Mouse (Mus musculus) thymus, postnatal 10 days (tissue): ENCODE results near the gene Tmem214.

Source experiments
- DNase-seq, 2 experiments: peaks; one replicate each; pipeline ENCODE4 v3.0.0; 2021; ENCODE audit warnings: low spot score in 2 of 2

The Tmem214 gene

DNA sequence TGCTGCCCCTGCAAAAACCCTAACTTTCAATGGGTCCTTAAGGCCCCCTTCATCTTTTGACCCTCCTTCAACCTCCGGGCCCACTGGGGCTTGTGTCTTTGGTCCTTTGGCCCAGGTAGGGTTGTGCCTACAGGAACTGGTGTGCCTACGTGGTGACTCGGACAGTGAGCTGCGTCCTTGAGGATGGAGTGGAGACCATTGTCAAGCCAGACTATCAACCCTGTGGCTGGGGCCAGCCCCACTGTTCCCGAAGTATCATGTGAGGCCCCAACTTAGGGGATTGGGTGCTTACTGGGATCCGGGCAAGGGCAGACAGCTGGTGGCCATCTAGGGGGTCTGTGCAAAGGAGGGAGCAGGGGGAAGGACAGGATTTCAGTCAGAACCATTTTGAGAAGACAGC, 47.0 kb downstream of the Tmem214 start:
- no peak for DNase-seq

DNA sequence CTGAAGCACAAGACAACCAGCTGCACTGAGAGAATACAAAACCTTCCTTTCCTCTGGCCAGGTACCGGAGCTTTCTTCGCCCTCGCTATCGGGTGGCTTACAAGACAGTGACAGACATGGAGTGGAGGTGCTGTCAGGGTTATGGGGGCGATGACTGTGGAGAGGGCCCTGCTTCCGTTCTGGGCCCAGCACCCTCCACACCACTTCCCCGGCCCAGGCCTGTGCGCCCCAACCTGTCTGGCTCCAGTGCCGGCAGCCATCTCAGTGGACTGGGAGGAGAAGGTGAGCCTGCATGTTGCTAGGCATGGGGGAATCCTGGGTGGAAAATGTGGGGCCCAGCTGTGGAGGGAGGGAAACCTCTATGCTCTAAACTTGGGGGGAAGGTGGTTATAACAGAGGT, 47.6 kb downstream of the Tmem214 start:
- DNase-seq: peak; percentile 52 to 55

DNA sequence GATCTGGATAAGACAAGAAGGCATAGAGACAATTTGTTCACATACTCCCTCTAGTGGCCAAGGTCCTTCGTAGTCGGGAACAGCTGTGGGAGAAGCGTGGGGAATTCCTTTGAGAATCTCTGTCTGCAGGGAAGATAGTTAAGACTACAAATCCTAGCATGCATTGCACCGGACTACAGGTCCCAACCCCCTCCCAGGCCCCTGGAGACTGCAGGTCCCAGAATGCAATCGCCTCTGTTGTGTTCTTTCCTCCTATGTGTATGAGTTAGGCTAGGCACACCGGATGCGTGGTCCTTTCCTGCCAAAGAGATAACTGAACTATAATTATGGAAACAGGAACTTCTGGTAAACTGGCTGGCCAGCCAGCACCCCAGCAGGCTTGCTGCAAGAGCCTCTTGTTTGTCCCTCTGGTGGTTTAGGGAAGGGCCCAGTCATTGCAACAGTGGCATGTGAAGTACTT, 48.2 kb downstream of the Tmem214 start:
- DNase-seq: peak; percentile 70 to 78

DNA sequence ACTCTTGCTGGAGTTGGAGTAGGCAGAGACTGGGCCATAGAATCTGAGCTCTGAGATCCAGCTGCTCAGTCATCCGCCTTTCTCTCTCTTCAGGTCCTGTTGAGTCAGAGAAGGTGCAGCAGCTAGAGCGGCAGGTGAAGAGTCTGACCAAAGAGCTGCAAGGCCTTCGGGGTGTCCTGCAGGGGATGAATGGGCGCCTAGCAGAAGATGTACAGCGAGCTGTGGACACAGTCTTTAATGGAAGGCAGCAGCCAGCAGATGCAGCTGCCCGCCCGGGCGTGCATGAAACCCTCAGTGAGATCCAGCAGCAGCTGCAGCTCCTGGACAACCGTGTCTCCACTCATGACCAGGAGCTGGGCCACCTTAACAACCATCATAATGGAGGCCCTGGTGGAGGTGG, 49.0 kb downstream of the Tmem214 start:
- no peak for DNase-seq

DNA sequence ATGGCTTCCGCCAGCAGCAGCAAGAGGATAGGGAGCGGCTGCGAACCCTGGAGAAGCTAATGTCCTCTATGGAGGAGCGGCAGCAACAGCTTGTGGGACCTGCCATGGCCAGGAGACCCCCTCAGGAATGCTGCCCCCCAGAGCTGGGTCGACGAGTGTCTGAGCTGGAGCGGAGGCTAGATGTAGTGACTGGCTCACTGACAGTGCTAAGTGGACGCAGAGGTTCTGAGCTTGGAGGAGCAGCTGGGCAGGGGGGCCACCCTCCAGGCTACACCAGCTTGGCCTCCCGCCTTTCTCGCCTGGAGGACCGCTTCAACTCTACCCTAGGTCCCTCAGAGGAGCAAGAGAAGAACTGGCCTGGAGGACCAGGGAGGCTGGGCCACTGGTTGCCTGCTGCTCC, 49.5 kb downstream of the Tmem214 start:
- DNase-seq: no peak

DNA sequence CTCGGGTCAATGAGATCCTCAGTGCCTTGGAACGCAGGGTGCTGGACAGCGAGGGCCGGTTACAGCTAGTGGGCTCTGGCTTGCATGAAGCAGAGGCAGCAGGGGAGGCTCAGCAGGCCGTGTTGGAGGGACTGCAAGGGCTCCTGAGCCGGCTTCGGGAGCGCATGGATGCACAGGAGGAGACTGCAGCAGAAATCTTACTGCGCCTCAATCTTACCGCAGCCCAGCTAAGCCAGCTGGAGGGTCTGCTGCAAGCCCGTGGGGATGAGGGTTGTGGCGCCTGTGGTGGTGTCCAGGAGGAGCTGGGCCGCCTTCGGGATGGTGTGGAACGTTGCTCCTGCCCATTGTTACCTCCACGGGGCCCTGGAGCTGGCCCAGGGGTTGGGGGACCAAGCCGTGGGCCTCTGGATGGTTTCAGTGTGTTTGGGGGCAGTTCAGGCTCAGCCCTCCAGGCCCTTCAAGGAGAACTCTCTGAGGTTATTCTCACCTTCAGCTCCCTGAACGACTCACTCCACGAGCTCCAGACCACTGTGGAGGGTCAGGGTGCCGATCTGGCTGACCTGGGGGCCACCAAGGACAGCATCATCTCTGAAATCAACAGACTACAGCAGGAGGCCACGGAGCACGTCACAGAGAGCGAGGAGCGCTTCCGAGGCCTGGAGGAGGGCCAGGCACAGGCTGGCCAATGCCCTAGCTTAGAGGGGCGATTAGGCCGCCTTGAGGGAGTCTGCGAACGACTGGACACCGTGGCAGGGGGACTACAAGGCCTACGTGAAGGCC, 50.3 kb downstream of the Tmem214 start:
- DNase-seq: no peak

DNA sequence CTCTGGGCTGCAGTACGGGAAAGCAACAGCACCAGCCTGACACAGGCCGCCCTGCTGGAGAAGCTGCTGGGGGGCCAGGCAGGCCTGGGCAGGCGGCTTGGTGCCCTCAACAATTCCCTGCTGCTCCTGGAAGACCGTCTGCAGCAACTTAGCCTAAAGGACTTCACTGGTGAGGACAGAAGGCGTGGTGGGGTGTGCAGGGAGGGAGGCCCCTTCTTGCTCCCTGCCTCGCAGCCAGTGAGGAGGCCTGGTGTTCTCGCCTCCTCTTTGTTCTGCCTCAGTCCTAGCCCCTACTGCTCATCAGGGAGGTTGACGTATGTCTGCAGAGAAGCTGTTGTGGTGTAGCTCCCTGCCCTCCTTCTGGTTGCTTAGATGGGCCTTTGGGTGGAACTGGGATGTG, 50.9 kb downstream of the Tmem214 start:
- no peak for DNase-seq

DNA sequence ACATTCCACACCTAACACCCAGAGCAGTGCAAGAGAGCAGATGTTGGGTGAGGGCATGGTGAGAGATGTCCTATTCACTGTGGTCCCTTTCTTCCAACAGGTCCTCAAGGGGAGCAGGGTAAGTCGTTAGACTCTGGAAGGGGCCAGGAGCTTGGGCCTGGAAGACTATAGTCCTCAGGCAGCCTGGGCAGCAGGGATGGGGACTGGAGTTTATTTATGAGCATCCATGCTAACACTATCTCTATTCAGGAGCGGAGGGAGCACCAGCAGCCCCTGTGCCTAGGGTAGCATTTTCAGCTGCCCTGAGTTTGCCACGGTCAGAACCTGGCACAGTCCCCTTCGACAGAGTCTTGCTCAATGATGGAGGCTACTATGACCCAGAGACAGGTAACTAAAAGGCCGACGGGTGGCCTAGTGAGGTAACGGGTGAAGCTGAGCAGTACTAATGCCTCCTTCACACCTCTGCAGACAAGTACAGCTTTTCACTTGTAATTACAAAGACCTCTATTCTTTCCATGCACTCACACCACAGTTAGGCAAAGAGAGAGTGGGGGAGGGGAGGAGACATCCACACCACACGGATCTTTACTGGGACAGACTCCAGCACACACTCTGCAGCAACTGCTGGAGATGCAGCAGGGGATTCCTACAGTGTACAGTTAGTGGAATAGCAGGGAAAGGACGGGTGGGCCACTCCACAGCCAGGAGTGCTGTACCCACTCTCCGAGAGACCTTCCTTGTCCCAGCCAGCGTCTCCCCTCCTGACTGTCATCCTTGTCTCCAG, 52.2 kb downstream of the Tmem214 start:
- DNase-seq: no peak

DNA sequence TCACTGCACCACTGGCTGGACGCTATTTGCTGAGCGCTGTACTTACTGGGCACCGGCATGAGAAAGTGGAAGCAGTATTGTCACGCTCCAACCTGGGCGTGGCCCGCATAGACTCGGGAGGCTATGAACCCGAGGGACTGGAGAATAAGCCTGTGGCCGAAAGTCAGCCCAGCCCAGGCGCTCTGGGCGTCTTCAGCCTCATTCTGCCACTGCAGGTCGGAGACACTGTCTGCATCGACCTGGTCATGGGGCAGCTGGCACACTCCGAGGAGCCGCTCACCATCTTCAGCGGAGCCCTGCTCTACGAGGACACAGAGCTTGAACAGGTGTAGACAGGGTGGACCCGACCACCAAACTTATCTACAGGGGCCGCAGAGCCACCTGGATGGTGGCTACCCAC, 52.8 kb downstream of the Tmem214 start:
- no peak for DNase-seq

DNA sequence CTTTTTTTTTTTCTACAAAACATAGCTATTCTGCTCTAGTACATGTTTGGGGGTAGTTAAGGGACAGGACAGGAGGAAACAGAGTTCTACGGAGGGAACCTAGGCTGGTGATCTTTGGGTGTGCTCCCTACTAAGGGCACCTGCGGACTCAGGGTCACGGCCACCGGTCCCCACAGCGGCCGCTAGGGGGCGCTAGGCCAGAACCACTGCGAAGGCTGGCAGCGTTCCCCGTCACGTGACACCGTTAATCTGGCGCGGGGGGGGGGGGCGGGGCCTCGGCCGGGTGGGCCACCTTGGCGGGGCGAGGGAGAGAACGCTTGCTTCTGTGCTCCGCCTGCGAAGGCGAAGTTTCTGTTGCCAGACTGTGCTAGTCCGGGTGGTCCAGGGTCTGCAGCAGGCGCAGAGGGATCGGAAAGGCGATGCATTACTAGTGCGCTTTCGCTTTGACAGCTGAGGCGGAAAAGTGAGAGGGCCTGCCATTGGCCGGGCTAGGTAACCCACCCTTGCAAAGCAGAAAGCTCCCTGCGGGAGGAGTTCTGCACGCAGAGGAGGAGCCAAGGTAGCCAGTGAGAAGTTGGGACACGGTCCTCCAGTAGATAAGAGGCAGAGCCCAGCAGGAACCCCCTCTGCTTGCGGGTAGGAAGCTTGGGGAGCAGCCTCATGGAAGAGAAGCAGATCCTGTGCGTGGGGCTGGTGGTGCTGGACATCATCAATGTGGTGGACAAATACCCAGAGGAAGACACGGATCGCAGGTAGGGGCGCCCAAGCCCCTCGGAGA, 53.6 kb downstream of the Tmem214 start, which contains the start of gene Khk:
Gene Khk (plus strand): TSS at position 176 of the 778 bp plus-strand sequence.
- DNase-seq: peak; percentile 88 to 98

DNA sequence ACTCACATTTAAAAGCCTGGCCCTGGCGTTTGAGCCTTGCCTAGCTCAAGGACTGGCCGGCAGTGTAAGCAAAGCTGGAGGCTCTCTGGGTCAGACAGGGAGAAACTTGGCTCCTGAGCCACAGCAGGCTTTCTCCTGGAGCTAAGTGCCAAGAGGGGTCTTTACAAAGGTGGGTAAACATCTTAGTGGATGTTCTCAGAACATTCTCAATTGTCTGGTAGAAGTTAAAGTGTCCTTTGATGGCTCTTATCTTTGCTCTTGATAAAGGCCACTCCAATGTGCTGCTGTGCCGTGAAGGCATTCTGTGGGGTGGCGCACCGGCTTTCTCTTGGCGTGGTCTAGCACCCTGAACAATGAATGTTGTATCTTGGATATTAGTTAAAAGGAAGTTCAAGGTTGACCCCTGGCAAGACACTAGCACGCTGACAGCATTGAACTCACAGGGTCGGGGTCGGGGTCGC, 54.8 kb downstream of the Tmem214 start:
- no peak for DNase-seq

DNA sequence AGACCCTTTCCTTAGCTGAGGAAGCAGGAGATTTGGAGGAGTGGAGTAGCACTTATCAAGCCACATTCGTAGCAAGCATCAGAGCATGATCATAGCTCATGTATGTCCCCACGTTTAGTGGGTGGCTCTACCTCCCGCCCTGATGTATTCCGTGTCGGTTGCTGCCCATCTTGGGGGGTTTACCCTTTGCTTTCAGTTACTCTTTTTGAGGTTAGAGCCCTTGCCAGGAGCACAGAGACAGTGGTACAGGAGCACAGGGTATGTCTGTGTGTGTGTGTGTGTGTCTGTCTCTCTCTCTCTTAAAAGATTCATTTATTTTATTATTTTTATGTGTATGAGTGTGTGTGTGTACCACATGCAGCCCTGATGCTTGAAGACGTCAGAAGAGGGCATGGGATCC, 55.3 kb downstream of the Tmem214 start:
- no peak for DNase-seq

DNA sequence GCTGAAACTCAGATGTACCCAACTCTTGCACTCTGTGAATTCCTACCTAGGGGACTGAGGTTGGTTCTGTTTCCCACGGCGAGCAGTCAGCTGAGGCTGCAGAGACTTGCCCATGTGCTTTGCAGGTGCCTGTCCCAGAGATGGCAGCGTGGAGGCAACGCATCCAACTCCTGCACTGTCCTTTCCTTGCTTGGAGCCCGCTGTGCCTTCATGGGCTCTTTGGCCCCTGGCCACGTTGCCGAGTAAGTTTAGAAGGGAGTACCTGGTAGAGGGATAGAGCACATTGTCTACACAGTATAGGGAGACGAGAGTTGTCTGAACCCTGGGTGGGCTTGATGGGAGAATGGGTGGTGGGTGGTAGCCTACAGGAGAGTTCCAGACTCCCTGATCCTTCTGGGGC, 56.8 kb downstream of the Tmem214 start:
- DNase-seq: no peak

DNA sequence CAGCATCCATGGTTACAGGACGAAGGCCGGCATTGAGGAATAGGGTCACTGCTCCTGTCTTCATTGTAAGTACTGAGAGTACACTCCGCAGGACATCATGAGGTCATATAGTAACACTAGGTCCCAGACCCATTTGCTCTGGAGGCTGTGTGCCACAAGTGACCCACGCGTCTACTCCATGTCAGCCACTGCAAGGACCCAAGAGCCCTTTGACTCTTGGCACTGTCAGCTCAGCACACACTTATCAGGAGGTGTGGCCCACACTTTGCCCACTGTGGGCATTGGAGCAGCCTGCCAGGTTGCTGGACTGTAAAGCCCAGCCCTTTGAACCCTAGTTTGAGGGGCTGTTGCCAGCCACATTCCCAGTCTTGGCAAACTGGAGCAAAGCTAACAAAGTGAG, 57.4 kb downstream of the Tmem214 start:
- DNase-seq: no peak

DNA sequence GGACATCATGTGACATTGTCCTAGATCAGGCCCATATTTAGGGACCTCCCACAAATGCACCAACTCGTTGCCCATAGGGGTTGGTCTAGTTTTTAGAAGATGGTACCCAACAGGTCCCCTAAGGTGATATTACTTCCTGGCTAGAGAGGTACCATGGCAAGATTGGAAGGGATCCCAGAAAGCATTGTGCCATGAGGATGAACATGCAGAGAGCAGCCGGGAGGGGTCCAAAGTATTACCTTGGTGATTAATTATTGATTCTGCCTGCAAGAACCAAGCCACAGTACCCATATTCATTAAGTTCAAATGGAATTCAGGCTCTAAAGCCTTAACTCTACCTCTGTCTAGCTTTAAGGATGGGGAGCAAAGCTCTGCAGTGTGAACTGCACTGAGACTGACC, 58.3 kb downstream of the Tmem214 start:
- DNase-seq: no peak

DNA sequence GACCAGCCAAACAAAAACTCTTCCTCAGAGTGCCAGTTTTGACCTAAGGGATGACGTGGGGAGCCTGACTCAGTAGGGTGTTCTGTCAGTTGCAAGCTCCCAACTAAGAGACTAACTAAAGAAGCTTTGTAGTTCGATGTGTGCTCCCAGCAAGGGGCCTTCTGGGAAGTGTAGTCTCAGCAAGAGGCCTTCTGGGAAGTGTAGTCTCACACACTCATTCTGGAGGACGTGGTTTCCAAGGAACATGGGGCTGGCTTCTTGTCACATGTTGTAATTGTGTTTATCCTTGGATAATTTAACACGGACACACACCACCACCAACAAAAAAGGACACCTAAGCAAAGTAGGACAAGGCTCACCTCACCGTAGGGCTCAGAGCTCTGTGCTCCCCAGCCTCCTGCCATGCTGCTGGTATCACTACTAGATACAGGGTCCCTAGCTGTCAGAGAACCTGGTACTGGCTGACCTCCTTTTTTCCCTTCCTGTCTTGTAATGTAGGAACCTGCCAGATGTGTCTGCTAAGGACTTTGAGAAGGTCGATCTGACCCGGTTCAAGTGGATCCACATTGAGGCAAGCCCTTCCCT, 60.2 kb downstream of the Tmem214 start:
- no peak for DNase-seq
